Mouse (Mus musculus) left cerebral cortex, adult 8-10 months (tissue): ENCODE measurements around the gene Slc16a7. TPM values are rescaled to one million over a fixed set of nuclear protein-coding genes. Genes with fewer than 3 reads are reported as not detected.
A peak's percentile ranks its signal among the peaks of the same experiment; 100 is the strongest.

Experiments
- DNase-seq, 2 experiments: peaks; one replicate each; pipeline ENCODE4 v3.0.0; 2022; ENCODE audit warnings: low spot score in 2 of 2
- total RNA-seq, 4 experiments: library from RNA; stranded (reverse); gene quantifications; 2 replicates each; pipeline ENCODE4 v1.2.4; 2022

Slc16a7 gene
- total RNA-seq, 4 experiments from 2014 or later = 43.8 to 54.6 (median 49.6) TPM

- DNase-seq = no peak
These were observed 65.0 kb downstream of the Slc16a7 start for GRCm38 (mm10) chr10:125324149-125324834.

GRCm38 (mm10) chr10:125321446-125322428 is 67.5 kb downstream of the Slc16a7 start:
- no peak for DNase-seq

- no peak for DNase-seq
These were observed 71.9 kb downstream of the Slc16a7 start for GRCm38 (mm10) chr10:125317317-125317716.

- no peak for DNase-seq
These were observed 78.4 kb downstream of the Slc16a7 start for GRCm38 (mm10) chr10:125310855-125311254.

- peak in 1 of 2 experiments; percentile 65 for DNase-seq
These were observed 91.2 kb downstream of the Slc16a7 start for GRCm38 (mm10) chr10:125298036-125298435.

- no peak for DNase-seq
These were observed 98.9 kb downstream of the Slc16a7 start for GRCm38 (mm10) chr10:125290320-125290719.

GRCm38 (mm10) chr10:125288560-125288959 is 100.7 kb downstream of the Slc16a7 start:
- no peak for DNase-seq

- DNase-seq = no peak
These were observed 103.9 kb downstream of the Slc16a7 start for GRCm38 (mm10) chr10:125285386-125285785.

GRCm38 (mm10) chr10:125275149-125275848 is 114.0 kb downstream of the Slc16a7 start:
- DNase-seq = no peak

- DNase-seq = no peak
These were observed 114.6 kb downstream of the Slc16a7 start for GRCm38 (mm10) chr10:125274519-125275148.

- no peak for DNase-seq
These were observed 115.5 kb downstream of the Slc16a7 start for GRCm38 (mm10) chr10:125273759-125274158.

GRCm38 (mm10) chr10:125271448-125271847 is 117.8 kb downstream of the Slc16a7 start:
- no peak for DNase-seq

- DNase-seq = no peak
These were observed 119.0 kb downstream of the Slc16a7 start for GRCm38 (mm10) chr10:125270266-125270665.

- no peak for DNase-seq
These were observed 122.9 kb downstream of the Slc16a7 start for GRCm38 (mm10) chr10:125266322-125266721.

GRCm38 (mm10) chr10:125265901-125266300 is 123.4 kb downstream of the Slc16a7 start:
- no peak for DNase-seq

GRCm38 (mm10) chr10:125265467-125265866 is 123.8 kb downstream of the Slc16a7 start:
- no peak for DNase-seq

- peak in 1 of 2 experiments; percentile 31 for DNase-seq
These were observed 124.3 kb downstream of the Slc16a7 start for GRCm38 (mm10) chr10:125264938-125265337.

- DNase-seq = no peak
These were observed 133.4 kb downstream of the Slc16a7 start for GRCm38 (mm10) chr10:125255904-125256303.

- DNase-seq = no peak
These were observed 174.7 kb downstream of the Slc16a7 start for GRCm38 (mm10) chr10:125214536-125214935.

GRCm38 (mm10) chr10:125213805-125214204 is 175.5 kb downstream of the Slc16a7 start:
- no peak for DNase-seq

GRCm38 (mm10) chr10:125187544-125187943 is 201.7 kb downstream of the Slc16a7 start:
- DNase-seq = peak in 1 of 2 experiments; percentile 26
